Mouse (Mus musculus) lung, postnatal 36 days (tissue): ENCODE measurements around the gene Fam213a.

Source experiments
- DNase-seq: peaks from one replicate; pipeline ENCODE4 v3.0.0; 2022; ENCODE audit warnings: mixed read lengths

The Fam213a gene

GRCm38 (mm10) chr14:41013630-41014613 is at the start of gene Fam213a:
Fam213a (minus strand) TSS chr14:41013788.
- DNase-seq: peak; percentile 94

GRCm38 (mm10) chr14:41053190-41053589 is 39.6 kb upstream of the Fam213a start:
- peak; percentile 33 for DNase-seq

GRCm38 (mm10) chr14:41052481-41052880 is 38.9 kb upstream of the Fam213a start:
- peak; percentile 19 for DNase-seq

GRCm38 (mm10) chr14:41050471-41050870 is 36.9 kb upstream of the Fam213a start:
- no peak for DNase-seq

GRCm38 (mm10) chr14:41047402-41047801 is 33.8 kb upstream of the Fam213a start:
- no peak for DNase-seq

GRCm38 (mm10) chr14:41035146-41035798 is 21.7 kb upstream of the Fam213a start:
- DNase-seq: peak; percentile 71

- peak; percentile 94 for DNase-seq
Measured at GRCm38 (mm10) chr14:41033135-41034110, 19.8 kb upstream of the Fam213a start.

GRCm38 (mm10) chr14:41030989-41031513 is 17.5 kb upstream of the Fam213a start:
- no peak for DNase-seq

GRCm38 (mm10) chr14:41029303-41029702 is 15.7 kb upstream of the Fam213a start:
- no peak for DNase-seq

GRCm38 (mm10) chr14:41025594-41026284 is 12.2 kb upstream of the Fam213a start:
- no peak for DNase-seq

- DNase-seq: no peak
Measured at GRCm38 (mm10) chr14:41025087-41025486, 11.5 kb upstream of the Fam213a start.

- no peak for DNase-seq
Measured at GRCm38 (mm10) chr14:41021246-41021645, 7.7 kb upstream of the Fam213a start.

- no peak for DNase-seq
Measured at GRCm38 (mm10) chr14:41017460-41017859, 3.9 kb upstream of the Fam213a start.

- DNase-seq: no peak
Measured at GRCm38 (mm10) chr14:41014701-41015240, 1.2 kb upstream of the Fam213a start.

- DNase-seq: no peak
Measured at GRCm38 (mm10) chr14:41013143-41013542, 445 bp downstream of the Fam213a start.

GRCm38 (mm10) chr14:41011916-41012315 is 1.7 kb downstream of the Fam213a start:
- DNase-seq: no peak

- peak; percentile 18 for DNase-seq
Measured at GRCm38 (mm10) chr14:41008138-41008537, 5.5 kb downstream of the Fam213a start.

GRCm38 (mm10) chr14:41007641-41008040 is 5.9 kb downstream of the Fam213a start:
- peak; percentile 37 for DNase-seq

- no peak for DNase-seq
Measured at GRCm38 (mm10) chr14:41006899-41007298, 6.7 kb downstream of the Fam213a start.

GRCm38 (mm10) chr14:41006263-41006662 is 7.3 kb downstream of the Fam213a start:
- DNase-seq: no peak

- no peak for DNase-seq
Measured at GRCm38 (mm10) chr14:41005716-41006115, 7.9 kb downstream of the Fam213a start.
